Mouse (Mus musculus) left cerebral cortex, postnatal 10 days (tissue): ENCODE results near the gene Cc2d1a. TPM values are rescaled to one million over a fixed set of nuclear protein-coding genes. Genes with fewer than 3 reads are reported as not detected.

Experiments used
- DNase-seq, 2 experiments: peaks; one replicate each; pipeline ENCODE4 v3.0.0; 2021 to 2022; ENCODE audit warnings: low spot score in 2 of 2, mixed read lengths in 1 of 2; ENCODE audit errors: extremely low spot score in 1 of 2
- intact Hi-C: fragments of 180-260 bp; cut with DNase I; formaldehyde crosslinking; loops from one replicate; pipeline ENCODE4 v1.15.1; 2025
- total RNA-seq, 2 experiments: library from RNA; stranded (reverse); gene quantifications; 2 replicates each; pipeline ENCODE4 v1.2.3; 2021

Gene Cc2d1a
- total RNA-seq, 2 experiments from 2014 or later: 66.7 to 70.7 TPM

- DNase-seq: peak in 1 of 2 experiments; percentile 47
- intact Hi-C loops: no loop called here
Measured at GRCm38 (mm10) chr8:84125656-84126055, 22.1 kb downstream of the Cc2d1a start, which contains the start of gene Podnl1. Gene Podnl1, plus strand, starts transcription at chr8:84125989.

- intact Hi-C loops: no loop called here
- no peak for DNase-seq
Measured at GRCm38 (mm10) chr8:84122151-84122550, 25.6 kb downstream of the Cc2d1a start.

- intact Hi-C loops: no loop called here
- no peak for DNase-seq
Measured at GRCm38 (mm10) chr8:84115646-84116045, 32.1 kb downstream of the Cc2d1a start.

- no peak for DNase-seq
- intact Hi-C loops: loop anchor here (10.0 kb wide), 1 partner anchor 72 kb away; no protein-coding TSS in a partner anchor
Measured at GRCm38 (mm10) chr8:84106216-84107040, 41.3 kb downstream of the Cc2d1a start.

GRCm38 (mm10) chr8:84105676-84106075 lies 42.1 kb downstream of the Cc2d1a start:
- intact Hi-C loops: loop anchor here (10.0 kb wide), 1 partner anchor 71 kb away; no protein-coding TSS in a partner anchor
- DNase-seq: no peak

- intact Hi-C loops: loop anchor here (10.0 kb wide), 1 partner anchor 70 kb away; no protein-coding TSS in a partner anchor
- DNase-seq: peak; percentile 99
Measured at GRCm38 (mm10) chr8:84104697-84105609, 42.8 kb downstream of the Cc2d1a start, which contains the start of gene Dcaf15. Gene Dcaf15, minus strand, starts transcription at chr8:84104768.

GRCm38 (mm10) chr8:84104221-84104620 lies 43.5 kb downstream of the Cc2d1a start:
- peak in 1 of 2 experiments; percentile 80 for DNase-seq
- intact Hi-C loops: loop anchor here (10.0 kb wide), 1 partner anchor 69 kb away; no protein-coding TSS in a partner anchor

GRCm38 (mm10) chr8:84103601-84104000 lies 44.1 kb downstream of the Cc2d1a start:
- DNase-seq: no peak
- intact Hi-C loops: loop anchor here (10.0 kb wide), 1 partner anchor 69 kb away; no protein-coding TSS in a partner anchor

- no peak for DNase-seq
- intact Hi-C loops: loop anchor here (10.0 kb wide), 1 partner anchor 67 kb away; no protein-coding TSS in a partner anchor
Measured at GRCm38 (mm10) chr8:84101476-84102270, 46.1 kb downstream of the Cc2d1a start.

- no peak for DNase-seq
- intact Hi-C loops: loop anchor here (5.0 kb wide), 1 partner anchor 39 kb away; no protein-coding TSS in a partner anchor
Measured at GRCm38 (mm10) chr8:84098376-84098775, 49.4 kb downstream of the Cc2d1a start.

- no peak for DNase-seq
- intact Hi-C loops: loop anchor here (5.0 kb wide), 1 partner anchor 41 kb away; no protein-coding TSS in a partner anchor
Measured at GRCm38 (mm10) chr8:84096061-84096460, 51.7 kb downstream of the Cc2d1a start.

- intact Hi-C loops: no loop called here
- DNase-seq: no peak
Measured at GRCm38 (mm10) chr8:84090585-84090984, 57.2 kb downstream of the Cc2d1a start.

- no peak for DNase-seq
Measured at GRCm38 (mm10) chr8:84089277-84089676, 58.5 kb downstream of the Cc2d1a start.

GRCm38 (mm10) chr8:84087821-84088220 lies 59.9 kb downstream of the Cc2d1a start:
- intact Hi-C loops: no loop called here
- DNase-seq: no peak

More at GRCm38 (mm10) chr8:84089277-84089676, 58.5 kb downstream of the Cc2d1a start:
- intact Hi-C loops: no loop called here

- intact Hi-C loops: no loop called here
- DNase-seq: no peak
Measured at GRCm38 (mm10) chr8:84087156-84087555, 60.6 kb downstream of the Cc2d1a start.

- intact Hi-C loops: no loop called here
Measured at GRCm38 (mm10) chr8:84084341-84085115, 63.2 kb downstream of the Cc2d1a start.

GRCm38 (mm10) chr8:84083829-84084241 lies 63.9 kb downstream of the Cc2d1a start:
- no peak for DNase-seq
- intact Hi-C loops: no loop called here

More at GRCm38 (mm10) chr8:84084341-84085115, 63.2 kb downstream of the Cc2d1a start:
- DNase-seq: no peak
